Mouse (Mus musculus): ENCODE data around the gene Aipl1.

- TF ChIP-seq CTCF (IDR thresholded peaks at IDR 0.05; ENCODE audit: insufficient read depth, low read depth, low read length) (no peak), POLR2A (IDR thresholded peaks at IDR 0.05; ENCODE audit: insufficient read depth, low read depth, low read length) (no peak)
Measured at GRCm38 (mm10) chr11:72060416-72060815, 23.1 kb upstream of the Aipl1 start.
